Comparison of ENCODE assay signal across 8 mouse cellular contexts in genomic region chr16:44331995-44332860, GRCm38 (mm10). TPM values are rescaled to one million over a fixed set of nuclear protein-coding genes. Genes with fewer than 3 reads are reported as not detected.
A peak's percentile ranks its signal among the peaks of the same experiment; 100 is the strongest.
DNase-seq lines count a peak whose midpoint lies in the region; ATAC-seq and TF ChIP-seq lines count a peak whose summit lies in the region.

No protein-coding gene starts in this region.

- peaks cover 4% of the 10 kb centered on the region; the same call in 1 of the 2 replicates for H3K4me1 ChIP-seq in forebrain, postnatal 0 days (ENCODE audit: insufficient read depth)
- 0 out of 2 replicates have a peak, but pooled peaks cover 6% of the 10 kb centered on the region for H3K4me1 ChIP-seq in intestine, embryonic 15.5 days (replicated peaks)
- H3K4me1 ChIP-seq in liver, embryonic 11.5 days (replicated peaks; ENCODE audit: control insufficient read depth, insufficient read depth, low read length) = no peaks in the 10 kb centered on the region
- peaks cover 7% of the 10 kb centered on the region for H3K4me1 ChIP-seq in neural tube, embryonic 13.5 days (replicated peaks)

- peak overlapping the region; percentile 72 for H3K9ac ChIP-seq in forebrain, postnatal 0 days
- H3K9ac ChIP-seq in intestine, embryonic 15.5 days = peak overlapping the region; percentile 60
- H3K9ac ChIP-seq in liver, embryonic 11.5 days (ENCODE audit: low read depth, low read length) = peak overlapping the region; percentile 25
- peak overlapping the region; percentile 83 for H3K9ac ChIP-seq in neural tube, embryonic 13.5 days

- TF ChIP-seq CTCF in forebrain, postnatal 0 days (IDR thresholded peaks at IDR 0.05; ENCODE audit: low read depth) = no peak

- H3K4me2 ChIP-seq in forebrain, postnatal 0 days (ENCODE audit: low read depth) = peak overlapping the region; percentile 99
- peak overlapping the region; percentile 100 for H3K4me2 ChIP-seq in intestine, embryonic 15.5 days (replicated peaks)
- peak overlapping the region; percentile 98 for H3K4me2 ChIP-seq in liver, embryonic 11.5 days
- peak overlapping the region; percentile 99 for H3K4me2 ChIP-seq in neural tube, embryonic 13.5 days

- no peak overlapping the region for H3K27ac ChIP-seq in forebrain, postnatal 0 days (ENCODE audit: low read depth, low read length)
- H3K27ac ChIP-seq in intestine, embryonic 15.5 days = no peak overlapping the region
- no peak overlapping the region for H3K27ac ChIP-seq in liver, embryonic 11.5 days (ENCODE audit: low read depth, low read length)
- no peak overlapping the region for H3K27ac ChIP-seq in neural tube, embryonic 13.5 days (replicated peaks)

- DNase-seq in ovary, postnatal 36 days (ENCODE audit: low spot score) = peak; percentile 24
- DNase-seq in ovary, adult 18-20 months (ENCODE audit: low spot score) = no peak
- DNase-seq in cerebellum, adult 18-20 months = peak; percentile 60 to 66
- DNase-seq in forebrain, postnatal 0 days = peak; percentile 49
- DNase-seq in liver, embryonic 11.5 days (ENCODE audit: low spot score) = peak; percentile 43
- DNase-seq in adipocyte (ENCODE audit: low spot score) = no peak

- peak; percentile 67 for ATAC-seq in forebrain, postnatal 0 days
- ATAC-seq in intestine, embryonic 15.5 days = peak; percentile 72
- ATAC-seq in liver, embryonic 11.5 days (replicated peaks; ENCODE audit: low FRiP score) = no peak
- peak; percentile 83 for ATAC-seq in neural tube, embryonic 13.5 days (ENCODE audit: low read depth)

- H3K27me3 ChIP-seq in forebrain, postnatal 0 days (ENCODE audit: insufficient read depth, low read length) = no peaks in the 10 kb centered on the region
- H3K27me3 ChIP-seq in intestine, embryonic 15.5 days (replicated peaks) = 0 out of 2 replicates have a peak, but pooled peaks cover 3% of the 10 kb centered on the region
- H3K27me3 ChIP-seq in liver, embryonic 11.5 days (replicated peaks; ENCODE audit: control insufficient read depth, insufficient read depth, low read length) = peaks cover 28% of the 10 kb centered on the region
- peaks cover 27% of the 10 kb centered on the region for H3K27me3 ChIP-seq in neural tube, embryonic 13.5 days

- no peaks in the 10 kb centered on the region for H3K36me3 ChIP-seq in forebrain, postnatal 0 days (ENCODE audit: insufficient read depth)
- no peaks in the 10 kb centered on the region for H3K36me3 ChIP-seq in intestine, embryonic 15.5 days
- H3K36me3 ChIP-seq in liver, embryonic 11.5 days (ENCODE audit: control insufficient read depth, insufficient read depth, low read length) = no peaks in the 10 kb centered on the region
- H3K36me3 ChIP-seq in neural tube, embryonic 13.5 days = no peaks in the 10 kb centered on the region

- WGBS in forebrain, postnatal 0 days = under 1% methylated on average over 58 of the region's 60 CpGs
- under 1% methylated on average over 60 of the region's 60 CpGs for WGBS in intestine, embryonic 15.5 days
- WGBS in liver, embryonic 11.5 days = under 1% methylated on average over 59 of the region's 60 CpGs
- WGBS in neural tube, embryonic 13.5 days = under 1% methylated on average over 60 of the region's 60 CpGs

- no peaks in the 10 kb centered on the region for H3K9me3 ChIP-seq in forebrain, postnatal 0 days (ENCODE audit: low read length)
- H3K9me3 ChIP-seq in intestine, embryonic 15.5 days = no peaks in the 10 kb centered on the region
- peaks cover 3% of the 10 kb centered on the region; the same call in 1 of the 2 replicates for H3K9me3 ChIP-seq in liver, embryonic 11.5 days (ENCODE audit: control insufficient read depth, low read length)
- H3K9me3 ChIP-seq in neural tube, embryonic 13.5 days = no peaks in the 10 kb centered on the region

- peak overlapping the region; percentile 60 for H3K4me3 ChIP-seq in forebrain, postnatal 0 days (ENCODE audit: low read depth, low read length)
- peak overlapping the region; percentile 61 for H3K4me3 ChIP-seq in intestine, embryonic 15.5 days (replicated peaks)
- peak overlapping the region; percentile 61 for H3K4me3 ChIP-seq in liver, embryonic 11.5 days (ENCODE audit: low read depth, low read length)
- peak overlapping the region; percentile 69 for H3K4me3 ChIP-seq in neural tube, embryonic 13.5 days

RNA-seq across cellular contexts. Expression of gene Sidt1, which starts 0.8 kb away (rescaled TPM):
- 13.4 and 22.0 TPM in 2 replicates for total RNA-seq in forebrain, postnatal 0 days (2014; rRNA removed)
- polyA plus RNA-seq in forebrain, postnatal 0 days (2015; fragmentation: Nextera tagmentation; extraction: Ambion mirVana) = 10.0 and 12.7 TPM in 2 replicates
- polyA plus RNA-seq in intestine, embryonic 15.5 days (2015; fragmentation: Nextera tagmentation; extraction: Ambion mirVana) = 1.1 and 1.5 TPM in 2 replicates
- not detected in 2 replicates for polyA plus RNA-seq in liver, embryonic 11.5 days (2014; fragmentation: Nextera tagmentation; extraction: Ambion mirVana)
- 3.8 and 4.9 TPM in 2 replicates for polyA plus RNA-seq in neural tube, embryonic 13.5 days (2015; fragmentation: Nextera tagmentation; extraction: Ambion mirVana)

RNA-seq across cellular contexts. Expression of gene Spice1, which starts 14.7 kb away (rescaled TPM):
- total RNA-seq in forebrain, postnatal 0 days (2014; rRNA removed) = 13.2 and 14.5 TPM in 2 replicates
- polyA plus RNA-seq in forebrain, postnatal 0 days (2015; fragmentation: Nextera tagmentation; extraction: Ambion mirVana) = 7.1 and 12.0 TPM in 2 replicates
- polyA plus RNA-seq in intestine, embryonic 15.5 days (2015; fragmentation: Nextera tagmentation; extraction: Ambion mirVana) = 19.5 and 22.2 TPM in 2 replicates
- polyA plus RNA-seq in liver, embryonic 11.5 days (2014; fragmentation: Nextera tagmentation; extraction: Ambion mirVana) = 23.6 and 25.4 TPM in 2 replicates
- 12.7 and 15.6 TPM in 2 replicates for polyA plus RNA-seq in neural tube, embryonic 13.5 days (2015; fragmentation: Nextera tagmentation; extraction: Ambion mirVana)

Comparison
In these comparisons a context has a peak if more than half of its experiments do, and no peak if none do; other contexts are left out.
1. DNase-seq: peak in ovary, postnatal 36 days (single experiment), cerebellum, adult 18-20 months (2 of 2), forebrain, postnatal 0 days (single experiment) and liver, embryonic 11.5 days (single experiment); none in ovary, adult 18-20 months (single experiment) and adipocyte (single experiment).
2. H3K9ac ChIP-seq: peak in every context shown above with its lines; median percentile 83 in neural tube, embryonic 13.5 days; 72 in forebrain, postnatal 0 days; 60 in intestine, embryonic 15.5 days; 25 in liver, embryonic 11.5 days.
3. Peak in every context shown above with its lines, with median percentiles within 50 percentile points of each other: H3K4me2 ChIP-seq and H3K4me3 ChIP-seq.